Mouse (Mus musculus): ENCODE measurements around the gene St6galnac3. TPM values are rescaled to one million over a fixed set of nuclear protein-coding genes. Genes with fewer than 3 reads are reported as not detected.

The St6galnac3 gene
- polyA plus RNA-seq, 1 experiment from 2014 or later: 15.8 TPM

GRCm38 (mm10) chr3:153432053-153432816 is 292.7 kb downstream of the St6galnac3 start:
- 79% methylated on average over 6 of the region's 6 CpGs for WGBS
- no peak overlapping the region for H3K27ac ChIP-seq
- no peaks in the 10 kb centered on the region for H3K36me3 ChIP-seq
- H3K4me3 ChIP-seq: no peak overlapping the region
- ATAC-seq (replicated peaks; ENCODE audit: insufficient number of reproducible peaks, insufficient read depth, low FRiP score, low read depth): no peak
- H3K4me1 ChIP-seq (replicated peaks): no peaks in the 10 kb centered on the region
- H3K4me2 ChIP-seq: no peak overlapping the region
- H3K27me3 ChIP-seq: no peaks in the 10 kb centered on the region
- no peaks in the 10 kb centered on the region for H3K9me3 ChIP-seq (replicated peaks)
- no peak overlapping the region for H3K9ac ChIP-seq

- Histone ChIP-seq H3K27me3 (no peaks in the 10 kb centered on the region), H3K4me3 (no peak overlapping the region), H3K9me3 (replicated peaks) (no peaks in the 10 kb centered on the region), H3K9ac (no peak overlapping the region), H3K4me1 (replicated peaks) (no peaks in the 10 kb centered on the region), H3K27ac (no peak overlapping the region), H3K36me3 (no peaks in the 10 kb centered on the region), H3K4me2 (no peak overlapping the region)
- 60% methylated on average over 8 of the region's 8 CpGs for WGBS
- ATAC-seq (replicated peaks; ENCODE audit: insufficient number of reproducible peaks, insufficient read depth, low FRiP score, low read depth): no peak
These were observed 295.1 kb downstream of the St6galnac3 start for GRCm38 (mm10) chr3:153429840-153430239.

- WGBS: 74% methylated on average over 7 of the region's 7 CpGs
- Histone ChIP-seq H3K27ac (no peak overlapping the region), H3K4me3 (no peak overlapping the region), H3K27me3 (no peaks in the 10 kb centered on the region), H3K9me3 (replicated peaks) (no peaks in the 10 kb centered on the region), H3K4me1 (replicated peaks) (no peaks in the 10 kb centered on the region), H3K9ac (no peak overlapping the region), H3K36me3 (no peaks in the 10 kb centered on the region), H3K4me2 (no peak overlapping the region)
- ATAC-seq (replicated peaks; ENCODE audit: insufficient number of reproducible peaks, insufficient read depth, low FRiP score, low read depth): no peak
These were observed 303.1 kb downstream of the St6galnac3 start for GRCm38 (mm10) chr3:153421918-153422290.

- H3K27me3 ChIP-seq: no peaks in the 10 kb centered on the region
- H3K27ac ChIP-seq: no peak overlapping the region
- H3K4me2 ChIP-seq: no peak overlapping the region
- H3K4me1 ChIP-seq (replicated peaks): no peaks in the 10 kb centered on the region
- no peaks in the 10 kb centered on the region for H3K36me3 ChIP-seq
- WGBS: 83% methylated on average over 14 of the region's 14 CpGs
- H3K9me3 ChIP-seq (replicated peaks): no peaks in the 10 kb centered on the region
- no peak overlapping the region for H3K9ac ChIP-seq
- no peak overlapping the region for H3K4me3 ChIP-seq
- no peak for ATAC-seq (replicated peaks; ENCODE audit: insufficient number of reproducible peaks, insufficient read depth, low FRiP score, low read depth)
These were observed 303.7 kb downstream of the St6galnac3 start for GRCm38 (mm10) chr3:153421060-153421917.

- no peak for ATAC-seq (replicated peaks; ENCODE audit: insufficient number of reproducible peaks, insufficient read depth, low FRiP score, low read depth)
- no peak overlapping the region for H3K4me3 ChIP-seq
- WGBS: 64% methylated on average over 7 of the region's 7 CpGs
These were observed 305.6 kb downstream of the St6galnac3 start for GRCm38 (mm10) chr3:153419331-153419730.

GRCm38 (mm10) chr3:153417001-153417400 is 308.0 kb downstream of the St6galnac3 start:
- Histone ChIP-seq H3K27ac (no peak overlapping the region), H3K36me3 (no peaks in the 10 kb centered on the region), H3K4me2 (no peak overlapping the region), H3K9ac (no peak overlapping the region), H3K4me1 (replicated peaks) (no peaks in the 10 kb centered on the region), H3K4me3 (no peak overlapping the region), H3K9me3 (replicated peaks) (no peaks in the 10 kb centered on the region), H3K27me3 (no peaks in the 10 kb centered on the region)
- ATAC-seq (replicated peaks; ENCODE audit: insufficient number of reproducible peaks, insufficient read depth, low FRiP score, low read depth): no peak
- 79% methylated on average over 9 of the region's 9 CpGs for WGBS

More at GRCm38 (mm10) chr3:153419331-153419730, 305.6 kb downstream of the St6galnac3 start:
- Histone ChIP-seq H3K27ac (no peak overlapping the region), H3K9me3 (replicated peaks) (no peaks in the 10 kb centered on the region), H3K36me3 (no peaks in the 10 kb centered on the region), H3K27me3 (no peaks in the 10 kb centered on the region), H3K9ac (no peak overlapping the region), H3K4me2 (no peak overlapping the region), H3K4me1 (replicated peaks) (no peaks in the 10 kb centered on the region)

GRCm38 (mm10) chr3:153416383-153416782 is 308.6 kb downstream of the St6galnac3 start:
- Histone ChIP-seq H3K9me3 (replicated peaks) (no peaks in the 10 kb centered on the region), H3K9ac (no peak overlapping the region), H3K4me2 (no peak overlapping the region), H3K4me3 (no peak overlapping the region), H3K4me1 (replicated peaks) (no peaks in the 10 kb centered on the region), H3K36me3 (no peaks in the 10 kb centered on the region), H3K27ac (no peak overlapping the region), H3K27me3 (no peaks in the 10 kb centered on the region)
- WGBS: 91% methylated on average over 4 of the region's 4 CpGs
- no peak for ATAC-seq (replicated peaks; ENCODE audit: insufficient number of reproducible peaks, insufficient read depth, low FRiP score, low read depth)

- Histone ChIP-seq H3K4me1 (replicated peaks) (no peaks in the 10 kb centered on the region), H3K4me3 (no peak overlapping the region), H3K9me3 (replicated peaks) (no peaks in the 10 kb centered on the region), H3K9ac (no peak overlapping the region), H3K27me3 (no peaks in the 10 kb centered on the region), H3K36me3 (no peaks in the 10 kb centered on the region), H3K4me2 (no peak overlapping the region), H3K27ac (no peak overlapping the region)
- no peak for ATAC-seq (replicated peaks; ENCODE audit: insufficient number of reproducible peaks, insufficient read depth, low FRiP score, low read depth)
- 80% methylated on average over 2 of the region's 2 CpGs for WGBS
These were observed 310.8 kb downstream of the St6galnac3 start for GRCm38 (mm10) chr3:153414132-153414531.

- WGBS: 82% methylated on average over 9 of the region's 9 CpGs
- Histone ChIP-seq H3K27ac (no peak overlapping the region), H3K27me3 (no peaks in the 10 kb centered on the region), H3K4me1 (replicated peaks) (no peaks in the 10 kb centered on the region), H3K4me2 (no peak overlapping the region), H3K9ac (no peak overlapping the region), H3K36me3 (no peaks in the 10 kb centered on the region), H3K4me3 (no peak overlapping the region), H3K9me3 (replicated peaks) (no peaks in the 10 kb centered on the region)
- no peak for ATAC-seq (replicated peaks; ENCODE audit: insufficient number of reproducible peaks, insufficient read depth, low FRiP score, low read depth)
These were observed 315.7 kb downstream of the St6galnac3 start for GRCm38 (mm10) chr3:153409286-153409685.

- Histone ChIP-seq H3K36me3 (no peaks in the 10 kb centered on the region), H3K4me1 (replicated peaks) (no peaks in the 10 kb centered on the region), H3K27me3 (no peaks in the 10 kb centered on the region), H3K27ac (no peak overlapping the region), H3K4me2 (no peak overlapping the region), H3K4me3 (no peak overlapping the region), H3K9ac (no peak overlapping the region), H3K9me3 (replicated peaks) (no peaks in the 10 kb centered on the region)
- no peak for ATAC-seq (replicated peaks; ENCODE audit: insufficient number of reproducible peaks, insufficient read depth, low FRiP score, low read depth)
- WGBS: 82% methylated on average over 6 of the region's 6 CpGs
These were observed 316.6 kb downstream of the St6galnac3 start for GRCm38 (mm10) chr3:153408361-153408760.

GRCm38 (mm10) chr3:153407698-153408097 is 317.3 kb downstream of the St6galnac3 start:
- no peaks in the 10 kb centered on the region for H3K4me1 ChIP-seq (replicated peaks)
- H3K36me3 ChIP-seq: no peaks in the 10 kb centered on the region
- H3K27me3 ChIP-seq: no peaks in the 10 kb centered on the region
- H3K4me3 ChIP-seq: no peak overlapping the region
- H3K9ac ChIP-seq: no peak overlapping the region
- ATAC-seq (replicated peaks; ENCODE audit: insufficient number of reproducible peaks, insufficient read depth, low FRiP score, low read depth): no peak
- H3K4me2 ChIP-seq: no peak overlapping the region
- no peak overlapping the region for H3K27ac ChIP-seq
- no peaks in the 10 kb centered on the region for H3K9me3 ChIP-seq (replicated peaks)
- 85% methylated on average over 6 of the region's 6 CpGs for WGBS
